Mouse (Mus musculus) thymus, adult 18-20 months (tissue): ENCODE measurements around the gene Nrip2.

ENCODE experiments used
- DNase-seq, 2 experiments: peaks; one replicate each; pipeline ENCODE4 v3.0.0; 2022; ENCODE audit warnings: mixed read lengths in 2 of 2

The Nrip2 gene

DNA sequence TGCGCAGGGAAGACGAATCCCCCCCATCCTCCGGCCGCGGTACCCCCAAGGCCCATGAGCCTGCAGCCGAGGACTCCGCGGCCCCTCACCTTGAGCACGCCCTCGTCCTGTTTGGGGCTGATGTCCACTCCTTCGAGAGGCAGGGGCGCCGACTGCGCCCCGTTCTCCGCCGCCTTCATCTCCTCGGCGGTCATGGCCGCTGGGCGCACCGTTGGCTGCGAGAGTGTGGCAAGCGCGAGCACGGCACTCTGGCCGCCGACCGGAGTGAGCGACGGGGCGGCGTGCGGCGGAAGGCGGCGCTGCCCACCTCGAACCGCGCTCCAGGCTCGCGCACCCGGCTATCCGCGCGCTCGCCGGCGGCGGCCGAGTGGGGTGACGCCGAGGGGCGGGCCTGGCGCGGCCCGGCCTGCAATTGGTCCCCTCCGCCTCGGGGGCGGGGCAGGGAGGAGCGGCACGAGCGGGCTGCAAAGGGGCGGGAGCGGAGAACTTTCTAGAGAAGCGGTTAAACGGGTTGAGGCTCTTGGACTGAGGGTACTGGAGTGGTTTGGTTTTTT is 39.3 kb downstream of the Nrip2 start, which contains the start of gene Fkbp4:
Fkbp4 (minus strand) TSS at position 361 of the 554 bp plus-strand sequence.
- DNase-seq: peak; percentile 90 to 91

DNA sequence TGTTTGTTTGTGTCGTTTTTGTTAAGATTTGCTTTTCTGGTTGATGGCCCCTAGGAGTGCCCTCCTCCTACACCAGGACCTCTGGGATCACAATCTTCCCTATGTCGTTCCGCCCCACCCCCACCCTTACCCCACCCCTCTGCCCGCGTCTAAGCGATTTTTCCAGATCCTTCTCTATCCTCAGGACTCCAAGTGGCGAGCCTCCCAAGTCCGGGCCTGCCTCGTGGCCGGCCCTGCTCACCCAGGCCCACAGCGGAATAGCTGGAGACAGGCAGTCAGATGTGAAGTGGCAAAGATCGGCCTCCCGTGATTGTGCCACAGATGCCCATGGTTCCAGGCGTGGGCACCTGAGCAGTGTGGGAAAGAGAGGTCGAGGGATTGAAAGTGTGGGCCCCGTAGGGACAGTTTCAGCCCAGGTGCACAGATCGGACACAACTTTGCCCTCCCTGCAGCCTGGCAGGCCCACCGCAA is 39.8 kb downstream of the Nrip2 start:
- DNase-seq: peak; percentile 26 to 38

DNA sequence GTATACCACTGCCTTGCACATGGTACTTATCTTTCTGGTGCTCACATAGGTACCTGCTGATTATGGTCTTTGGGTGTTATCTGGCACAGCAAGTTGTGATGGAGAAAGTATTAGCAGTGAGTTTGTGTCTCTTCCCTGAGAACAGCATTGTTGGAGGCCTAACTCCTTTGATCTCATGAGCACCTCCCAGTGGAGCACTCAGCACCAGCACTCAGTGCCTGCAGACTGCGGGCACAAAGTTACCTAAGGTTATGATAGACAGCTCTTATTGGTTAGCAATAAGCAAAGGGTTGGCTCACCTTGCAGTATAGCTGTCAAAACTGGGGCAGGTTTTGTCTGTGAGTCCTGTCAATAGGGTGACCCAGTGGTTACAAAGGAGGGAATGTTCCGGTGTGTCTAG is 41.1 kb downstream of the Nrip2 start:
- DNase-seq: no peak

DNA sequence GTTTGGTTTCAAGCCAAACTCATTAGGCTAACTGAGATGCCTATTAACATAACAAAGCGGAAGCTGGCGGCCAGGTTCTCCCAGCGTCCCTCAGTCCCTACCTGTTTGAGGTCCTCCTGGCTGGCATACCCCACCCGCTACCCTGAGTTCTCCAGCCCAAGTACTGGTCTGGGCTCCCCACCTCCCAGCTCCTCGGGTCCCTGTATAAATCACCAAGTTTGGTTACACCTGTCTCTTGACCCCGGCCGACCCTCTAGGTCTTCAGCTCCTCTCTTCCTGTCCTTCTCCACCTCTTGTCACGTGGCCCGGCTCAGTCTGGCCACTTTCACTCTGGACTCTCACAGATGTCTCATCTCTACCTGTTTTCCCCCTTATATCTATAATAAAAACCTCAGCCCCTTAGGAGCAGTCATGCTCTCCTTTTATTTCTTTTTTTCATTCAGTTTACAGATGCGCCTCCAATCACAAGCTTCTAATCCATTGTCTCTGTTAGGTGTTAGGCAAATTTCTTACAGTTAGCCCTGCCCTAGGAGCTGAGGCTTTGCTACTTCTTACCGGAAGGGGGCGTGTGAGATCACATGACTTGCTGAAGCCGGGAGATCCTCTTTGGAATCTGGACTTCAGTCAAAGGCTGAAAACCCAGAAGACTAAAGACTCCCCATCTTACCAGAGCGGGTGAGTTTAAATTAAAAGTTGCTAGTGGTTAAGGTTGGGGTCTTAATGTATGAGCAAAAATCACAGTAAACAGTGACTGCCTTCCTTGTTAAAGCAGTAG is 46.9 kb downstream of the Nrip2 start:
- no peak for DNase-seq

DNA sequence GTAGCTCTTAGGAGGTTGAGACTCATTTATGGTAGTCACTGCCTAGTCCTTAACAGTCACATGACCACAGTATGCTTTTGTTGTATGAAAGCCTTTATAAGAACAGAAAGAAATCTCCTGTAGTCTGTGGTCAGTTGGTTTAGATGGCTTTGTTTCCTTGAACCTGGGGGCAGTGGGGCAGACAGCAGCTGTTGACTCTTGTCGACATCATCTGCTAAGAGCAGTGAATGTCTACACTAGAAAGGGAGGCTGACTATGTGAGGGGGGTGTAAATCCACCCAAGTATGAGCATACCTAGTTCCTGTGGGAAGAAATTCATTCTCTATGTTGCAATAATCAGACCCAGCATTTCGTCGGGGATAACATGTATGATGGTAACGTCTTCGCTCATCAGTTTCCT is 48.0 kb downstream of the Nrip2 start:
- DNase-seq: no peak

DNA sequence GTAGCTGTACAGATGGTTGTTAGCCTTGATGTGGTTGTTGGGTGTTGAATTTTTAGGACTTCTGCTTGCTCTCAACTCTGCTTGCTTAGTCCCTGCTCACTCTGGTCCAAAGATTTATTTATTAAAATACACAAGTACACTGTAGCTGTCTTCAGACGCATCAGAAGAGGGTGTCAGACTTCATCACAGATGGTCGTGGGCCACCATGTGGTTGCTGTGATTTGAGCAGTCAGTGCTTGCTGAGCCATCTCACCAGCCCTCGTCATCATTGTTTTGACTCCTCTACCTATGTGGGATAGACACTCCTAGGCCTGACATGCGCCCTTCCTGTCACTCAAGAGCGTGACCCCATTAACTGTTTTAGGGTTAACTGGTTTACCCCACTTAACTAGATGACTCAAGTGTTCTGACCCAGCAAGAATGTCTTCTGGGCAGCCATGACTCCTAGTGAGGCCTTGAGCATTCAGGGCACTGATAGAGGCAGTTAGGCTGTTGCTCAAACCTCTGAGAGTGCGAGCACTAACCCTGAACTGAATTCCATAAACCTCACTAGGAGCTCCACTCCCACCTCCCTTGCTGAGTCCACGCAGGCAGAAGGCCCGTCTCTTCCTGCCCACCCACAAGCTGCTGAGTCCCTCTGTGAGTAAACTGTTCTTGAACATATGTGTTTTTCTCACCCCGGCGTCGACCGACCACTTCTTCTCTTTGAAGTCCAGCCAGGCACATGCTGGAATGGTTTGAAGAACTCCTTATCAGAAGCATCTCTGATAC is 56.9 kb downstream of the Nrip2 start:
- no peak for DNase-seq

DNA sequence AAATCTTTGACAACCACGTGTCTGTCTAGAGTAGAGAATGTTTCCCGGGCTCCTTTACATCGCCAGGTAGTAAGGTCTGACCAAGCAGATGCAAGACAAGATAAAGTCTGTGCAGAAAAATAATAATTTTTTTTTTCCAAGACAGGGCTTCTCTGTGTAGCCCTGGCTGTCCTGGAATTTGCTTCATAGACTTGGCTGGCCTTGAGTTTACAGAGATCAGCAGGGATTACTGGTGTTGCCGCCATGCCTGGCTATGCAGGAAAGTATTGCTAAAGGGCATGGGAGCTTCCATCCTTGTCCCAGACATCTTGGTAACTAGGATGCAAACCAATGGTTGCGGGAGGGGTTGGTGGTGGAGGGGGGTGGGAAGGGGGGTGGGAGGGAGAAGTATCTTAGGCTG is 58.1 kb downstream of the Nrip2 start:
- no peak for DNase-seq

DNA sequence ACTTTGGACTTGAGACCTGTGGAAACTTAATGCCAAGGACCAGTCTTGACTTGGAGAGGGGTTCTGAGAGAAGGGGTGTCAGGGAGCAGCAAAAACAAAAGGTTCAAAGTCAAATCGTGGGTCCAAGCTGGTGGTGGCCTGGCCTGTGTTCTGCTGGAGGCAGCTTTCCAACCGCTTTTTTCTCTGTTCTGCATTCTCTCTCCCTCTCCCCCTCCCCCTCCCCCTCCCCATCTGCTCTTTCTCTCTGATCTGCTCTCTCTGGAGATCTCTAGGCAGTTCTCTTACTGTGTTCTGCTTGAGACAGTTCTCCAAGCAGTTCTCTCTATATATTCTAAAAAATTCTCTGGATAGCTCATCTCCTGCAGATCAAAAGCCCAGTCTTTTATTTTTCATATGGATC is 61.2 kb downstream of the Nrip2 start:
- DNase-seq: no peak

DNA sequence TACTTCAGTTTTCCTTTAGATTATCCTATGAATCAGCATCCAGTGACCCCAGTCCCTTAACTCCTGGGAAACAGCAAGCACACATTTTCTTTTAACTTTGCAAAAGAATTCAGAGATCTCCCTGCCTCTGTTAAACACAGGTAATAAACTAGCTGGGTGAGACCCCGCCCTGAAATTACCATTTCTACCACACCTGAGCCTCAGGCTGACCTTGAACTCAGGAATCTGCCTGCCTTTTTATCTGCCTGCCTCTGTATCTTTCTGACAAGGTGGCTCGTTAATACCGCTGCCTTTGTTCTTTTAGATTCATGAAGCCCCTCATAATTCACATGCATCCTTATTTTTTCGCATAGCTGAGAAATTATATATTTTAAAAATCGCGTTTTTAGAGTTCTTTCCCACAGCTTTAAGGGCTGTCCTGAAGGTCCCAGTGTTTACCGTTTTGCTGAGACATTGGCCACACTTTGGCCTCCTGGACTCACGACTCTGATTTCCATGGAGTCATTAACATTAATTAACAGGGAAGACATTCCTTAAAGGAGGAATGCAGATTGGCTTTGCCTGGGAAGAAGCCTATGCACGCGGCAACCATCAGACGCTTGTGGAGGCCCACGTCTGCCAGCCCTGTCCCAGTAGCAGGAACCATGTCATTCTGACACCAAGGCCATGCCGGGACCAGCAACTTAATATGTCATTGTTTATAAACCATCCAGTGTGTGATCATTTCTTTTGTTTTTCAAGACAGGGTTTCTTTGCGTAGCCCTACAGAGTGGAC is 61.8 kb downstream of the Nrip2 start:
- no peak for DNase-seq

DNA sequence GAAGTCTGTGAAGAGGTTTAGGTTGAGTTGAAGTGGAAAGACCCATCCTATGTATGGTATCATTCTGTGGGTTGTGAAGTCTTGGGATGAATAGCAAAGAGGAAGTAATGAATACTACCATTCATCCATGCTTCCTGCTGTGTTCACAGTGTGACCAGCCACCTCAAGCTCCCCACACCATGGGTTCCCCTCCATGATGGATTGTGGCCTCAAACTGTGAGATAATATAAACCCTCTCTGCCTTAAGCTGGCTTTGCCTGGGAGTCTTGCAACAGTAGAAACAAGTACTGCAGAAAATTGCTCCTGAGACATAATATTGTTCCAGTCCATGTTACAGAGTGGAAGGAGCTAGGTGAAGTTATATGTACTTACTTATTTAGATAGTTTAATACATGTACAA is 62.5 kb downstream of the Nrip2 start:
- no peak for DNase-seq

DNA sequence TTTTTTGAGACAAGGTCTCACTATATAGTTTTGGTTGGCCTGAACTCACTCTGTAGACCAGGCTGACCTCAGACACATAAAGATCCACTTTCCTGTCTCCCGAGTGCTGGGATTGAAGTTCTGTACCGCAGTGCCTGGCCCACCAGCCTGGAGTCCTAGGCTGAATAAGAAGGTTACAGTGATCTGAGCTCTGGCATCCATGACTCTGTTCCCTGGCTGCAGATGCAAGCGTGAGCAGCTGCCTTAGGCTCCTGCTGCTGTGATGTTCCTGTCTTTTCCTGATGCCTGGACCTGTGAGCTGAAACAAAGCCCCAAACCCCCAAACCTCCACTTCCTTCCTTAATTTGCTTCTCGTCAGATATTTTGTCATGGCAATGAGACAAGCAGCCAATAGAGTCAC is 65.9 kb downstream of the Nrip2 start:
- no peak for DNase-seq
